Mouse (Mus musculus): ENCODE results near the gene Jarid2.

The Jarid2 gene

DNA sequence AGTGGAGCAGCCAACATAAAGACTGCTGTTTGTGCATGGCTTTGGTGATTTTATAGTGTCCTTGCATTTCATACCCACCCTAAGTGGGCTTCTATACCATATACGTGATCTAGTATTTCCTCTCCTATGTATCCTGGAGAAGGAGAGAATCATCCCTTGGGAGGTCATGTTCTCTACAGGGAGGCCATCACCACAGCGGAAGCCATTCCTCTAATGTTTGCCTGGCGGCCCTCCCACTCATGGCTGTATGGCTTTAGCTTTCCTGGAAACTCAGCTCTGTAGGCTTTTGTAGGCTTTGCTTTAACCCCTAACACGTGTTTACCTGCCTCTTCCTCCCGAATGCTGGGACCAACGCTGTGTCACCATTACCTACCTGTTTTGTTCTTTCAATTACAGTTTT lies 108.2 kb downstream of the Jarid2 start:
- no peak for DNase-seq (ENCODE audit: low spot score in 2 of 2)

GRCm38 (mm10) chr13:44839866-44840835 lies 110.9 kb downstream of the Jarid2 start:
- DNase-seq (ENCODE audit: low spot score in 2 of 2), result peak; percentile 78 to 84

- DNase-seq (ENCODE audit: low spot score in 2 of 2), result no peak
These were observed 122.2 kb downstream of the Jarid2 start for GRCm38 (mm10) chr13:44851426-44851825.

- no peak for DNase-seq (ENCODE audit: low spot score in 2 of 2)
These were observed 122.8 kb downstream of the Jarid2 start for GRCm38 (mm10) chr13:44852024-44852423.

GRCm38 (mm10) chr13:44865566-44865965 lies 136.3 kb downstream of the Jarid2 start:
- DNase-seq (ENCODE audit: low spot score in 2 of 2), result no peak

- no peak for DNase-seq (ENCODE audit: low spot score in 2 of 2)
These were observed 138.9 kb downstream of the Jarid2 start for GRCm38 (mm10) chr13:44868037-44868650.

DNA sequence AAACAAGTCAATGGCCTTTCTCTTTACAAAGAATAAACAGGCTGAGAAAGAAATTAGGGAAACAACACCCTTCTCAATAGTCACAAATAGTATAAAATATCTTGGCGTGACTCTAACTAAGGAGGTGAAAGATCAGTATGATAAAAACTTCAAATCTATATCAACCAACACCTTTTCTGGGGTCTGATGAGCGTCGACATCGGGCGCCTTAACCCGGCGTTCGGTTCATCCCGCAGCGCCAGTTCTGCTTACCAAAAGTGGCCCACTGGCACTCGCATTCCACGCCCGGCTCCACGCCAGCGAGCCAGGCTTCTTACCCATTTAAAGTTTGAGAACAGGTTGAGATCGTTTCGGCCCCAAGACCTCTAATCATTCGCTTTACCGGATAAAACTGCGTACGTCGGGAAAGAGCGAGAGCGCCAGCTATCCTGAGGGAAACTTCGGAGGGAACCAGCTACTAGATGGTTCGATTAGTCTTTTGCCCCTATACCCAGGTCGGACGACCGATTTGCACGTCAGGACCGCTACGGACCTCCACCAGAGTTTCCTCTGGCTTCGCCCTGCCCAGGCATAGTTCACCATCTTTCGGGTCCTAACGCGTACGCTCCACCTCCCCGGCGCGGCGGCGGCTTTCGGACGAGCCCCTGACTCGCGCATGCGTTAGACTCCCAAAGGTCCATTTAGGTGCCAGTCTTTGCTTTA lies 140.3 kb downstream of the Jarid2 start:
- DNase-seq (ENCODE audit: low spot score in 2 of 2), result peak; percentile 100

DNA sequence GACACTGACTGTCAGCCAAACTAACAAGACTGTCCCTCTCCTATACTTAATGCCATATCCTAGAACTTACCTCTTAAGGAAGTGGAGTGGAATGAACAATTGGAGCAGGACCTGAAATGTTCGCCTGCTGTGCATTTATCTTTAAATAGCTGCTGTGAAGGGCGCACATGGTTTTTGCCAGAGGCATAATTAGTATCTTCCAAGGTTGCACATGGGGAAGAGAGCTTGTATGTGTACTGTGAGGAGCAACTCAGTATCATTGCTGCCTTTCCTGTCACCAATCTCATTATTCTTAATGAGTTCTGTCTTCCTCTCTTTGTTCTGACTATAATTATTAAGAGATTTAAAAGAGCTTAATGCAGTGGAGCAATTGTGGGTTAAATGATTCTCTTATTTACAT lies 147.5 kb downstream of the Jarid2 start:
- no peak for DNase-seq (ENCODE audit: low spot score in 2 of 2)

DNA sequence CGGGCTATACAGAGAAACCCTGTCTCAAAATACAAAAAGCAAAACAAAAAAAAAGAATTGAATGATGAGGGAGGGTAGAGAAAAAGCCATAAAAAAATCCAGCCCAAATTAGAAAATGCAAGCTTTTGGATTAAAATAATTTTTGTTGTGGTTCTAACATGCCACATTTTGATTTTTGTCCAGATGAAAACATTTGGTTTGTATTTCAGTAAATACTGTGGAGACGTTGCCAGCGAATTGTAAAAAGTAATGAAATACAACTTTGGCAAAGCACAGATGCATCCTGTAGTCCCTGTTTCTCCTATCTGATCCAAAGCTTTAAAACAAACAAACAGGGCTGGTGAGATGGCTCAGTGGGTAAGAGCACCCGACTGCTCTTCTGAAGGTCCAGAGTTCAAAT lies 151.7 kb downstream of the Jarid2 start:
- DNase-seq (ENCODE audit: low spot score in 2 of 2), result no peak

DNA sequence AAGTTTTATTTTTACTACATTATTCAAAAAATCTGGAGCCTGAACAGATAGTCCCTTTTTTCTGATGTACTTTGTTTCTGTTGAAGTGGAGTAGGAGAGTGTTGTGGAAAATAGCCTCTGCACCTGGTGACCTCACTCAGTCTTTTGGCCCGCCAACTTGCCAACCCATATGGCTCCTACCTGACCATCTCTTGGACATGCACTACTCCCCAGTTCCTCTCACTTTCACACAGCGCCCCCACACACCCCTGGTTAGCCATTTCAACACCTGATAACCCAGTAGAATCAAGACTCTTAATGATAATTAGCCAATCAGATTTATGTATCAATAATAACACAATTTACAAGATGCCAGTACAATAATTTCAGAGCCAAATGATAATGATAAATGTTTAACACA lies 156.9 kb downstream of the Jarid2 start:
- no peak for DNase-seq (ENCODE audit: low spot score in 2 of 2)

DNA sequence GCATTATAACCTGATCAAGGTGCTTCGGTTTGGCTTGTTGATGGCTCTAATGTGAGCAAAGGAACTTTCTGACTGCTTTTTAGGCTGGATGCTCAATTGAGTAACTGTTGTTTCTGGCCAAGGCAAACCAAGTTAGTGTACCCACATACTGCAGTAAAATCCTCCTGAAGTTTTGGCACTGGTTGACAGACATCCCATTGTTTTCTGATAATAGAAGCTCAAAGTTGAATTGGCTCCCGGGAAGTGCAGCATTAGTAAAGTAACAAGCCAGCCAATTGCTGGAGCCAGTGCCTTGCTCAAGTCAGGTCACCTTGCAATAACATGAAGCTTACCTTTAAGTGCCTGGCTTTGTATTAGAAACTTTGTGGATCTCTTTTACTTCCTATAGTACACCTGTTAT lies 161.3 kb downstream of the Jarid2 start:
- DNase-seq (ENCODE audit: low spot score in 2 of 2), result no peak

DNA sequence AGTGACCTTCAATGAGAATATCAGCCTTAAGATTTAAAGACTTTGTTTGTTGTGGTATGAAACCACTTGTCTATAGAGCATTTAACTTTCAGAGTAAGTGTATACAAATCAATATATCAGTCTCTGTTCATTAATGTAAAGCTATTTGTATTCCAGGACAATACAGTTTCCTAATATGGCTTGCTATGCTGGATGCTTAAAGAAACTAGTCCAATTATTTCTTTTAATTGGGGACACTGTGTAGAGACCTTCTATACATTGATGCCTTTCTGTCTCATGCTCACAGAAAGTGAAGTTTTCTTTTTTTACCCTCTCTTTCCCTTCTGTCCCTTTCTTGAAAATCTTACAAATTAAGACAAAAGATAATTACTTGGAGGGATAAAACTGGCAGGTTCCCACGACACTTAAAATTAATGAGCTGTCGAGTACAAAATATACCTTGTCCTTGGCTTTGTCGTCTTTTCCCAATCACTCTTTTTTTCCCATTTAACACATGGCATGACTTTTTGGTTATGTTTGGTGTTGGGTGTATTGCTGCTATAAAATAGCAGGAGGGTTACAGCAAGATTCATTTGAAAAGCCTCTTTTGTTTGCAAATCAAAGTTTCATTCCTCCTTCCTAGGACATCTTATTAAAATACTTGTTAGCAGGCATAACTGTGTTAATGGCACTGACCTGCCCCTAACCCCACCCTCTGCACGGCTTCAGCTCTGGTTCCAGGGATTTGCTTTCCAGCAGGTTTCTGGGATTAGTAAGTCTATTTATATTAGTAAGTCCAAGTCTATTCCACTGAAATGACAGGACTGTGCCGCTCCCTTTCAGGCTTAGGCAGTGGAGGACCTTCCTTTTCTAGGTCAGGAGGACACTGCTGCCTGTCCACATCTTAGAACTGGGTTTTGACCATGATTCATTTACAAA lies 162.8 kb downstream of the Jarid2 start:
- DNase-seq (ENCODE audit: low spot score in 2 of 2), result no peak

DNA sequence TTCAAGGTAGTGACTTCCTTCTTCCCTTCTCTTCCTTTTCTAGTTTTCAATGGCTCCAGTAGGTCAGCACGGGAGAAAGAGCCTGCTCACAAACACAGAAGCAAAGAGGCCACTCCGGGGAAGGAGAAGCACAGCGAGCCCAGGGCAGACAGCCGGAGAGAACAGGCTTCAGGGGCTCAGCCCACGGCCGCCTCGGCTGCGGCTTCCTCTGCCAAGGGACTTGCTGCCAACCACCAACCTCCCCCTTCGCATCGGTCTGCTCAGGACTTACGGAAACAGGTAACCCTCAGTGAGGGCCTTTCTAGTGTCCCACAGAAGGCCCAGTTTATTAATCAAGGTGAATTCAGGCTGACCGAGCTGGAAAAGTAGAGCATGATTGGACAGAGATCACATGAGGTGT lies 166.9 kb downstream of the Jarid2 start:
- DNase-seq (ENCODE audit: low spot score in 2 of 2), result no peak

DNA sequence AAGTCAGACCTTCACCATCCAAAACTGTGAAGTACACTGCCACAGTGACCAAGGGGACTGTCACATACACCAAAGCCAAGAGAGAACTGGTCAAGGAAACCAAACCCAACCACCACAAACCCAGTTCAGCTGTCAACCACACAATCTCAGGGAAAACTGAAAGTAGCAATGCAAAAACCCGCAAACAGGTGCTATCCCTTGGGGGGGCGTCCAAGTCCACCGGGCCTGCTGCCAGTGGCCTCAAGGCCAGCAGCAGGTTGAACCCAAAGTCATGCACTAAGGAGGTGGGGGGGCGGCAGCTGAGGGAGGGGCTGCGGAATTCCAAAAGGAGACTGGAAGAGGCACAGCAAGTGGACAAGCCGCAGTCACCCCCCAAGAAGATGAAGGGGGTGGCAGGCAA lies 173.0 kb downstream of the Jarid2 start:
- DNase-seq (ENCODE audit: low spot score in 2 of 2), result no peak

DNA sequence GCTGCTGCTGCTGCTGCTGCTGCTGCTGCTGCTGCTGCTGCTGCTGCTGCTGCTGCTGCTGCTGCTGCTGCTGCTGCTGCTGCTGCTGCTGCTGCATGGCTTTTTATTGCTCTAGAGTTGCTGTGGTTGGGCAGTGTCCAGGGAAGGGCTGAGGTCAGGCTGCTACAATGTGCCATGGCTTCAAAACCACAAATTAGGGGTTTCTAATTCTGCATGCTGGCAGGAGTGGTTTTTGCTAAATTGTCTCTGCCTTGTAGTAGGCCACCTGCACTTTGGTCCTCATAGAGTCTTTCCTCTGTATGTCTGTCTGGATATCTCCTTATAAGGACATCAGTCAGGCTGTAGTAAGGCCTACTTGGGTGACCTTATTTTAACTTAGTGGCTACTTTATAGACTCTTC lies 174.1 kb downstream of the Jarid2 start:
- no peak for DNase-seq (ENCODE audit: low spot score in 2 of 2)

GRCm38 (mm10) chr13:44904271-44904670 lies 175.0 kb downstream of the Jarid2 start:
- no peak for DNase-seq (ENCODE audit: low spot score in 2 of 2)

DNA sequence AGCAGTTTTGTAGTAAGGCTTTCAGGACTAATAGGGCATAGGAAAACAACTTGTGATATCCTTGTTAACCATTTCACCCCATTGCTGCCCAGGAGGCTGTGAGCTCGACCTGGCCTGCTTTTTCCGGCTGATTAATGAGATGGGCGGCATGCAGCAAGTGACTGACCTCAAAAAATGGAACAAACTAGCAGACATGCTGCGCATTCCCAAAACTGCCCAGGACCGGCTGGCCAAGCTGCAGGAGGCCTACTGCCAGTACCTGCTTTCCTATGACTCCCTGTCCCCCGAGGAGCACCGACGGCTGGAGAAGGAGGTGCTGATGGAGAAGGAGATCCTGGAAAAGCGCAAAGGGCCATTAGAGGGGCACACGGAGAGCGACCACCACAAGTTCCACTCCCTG lies 176.9 kb downstream of the Jarid2 start:
- DNase-seq (ENCODE audit: low spot score in 2 of 2), result no peak

DNA sequence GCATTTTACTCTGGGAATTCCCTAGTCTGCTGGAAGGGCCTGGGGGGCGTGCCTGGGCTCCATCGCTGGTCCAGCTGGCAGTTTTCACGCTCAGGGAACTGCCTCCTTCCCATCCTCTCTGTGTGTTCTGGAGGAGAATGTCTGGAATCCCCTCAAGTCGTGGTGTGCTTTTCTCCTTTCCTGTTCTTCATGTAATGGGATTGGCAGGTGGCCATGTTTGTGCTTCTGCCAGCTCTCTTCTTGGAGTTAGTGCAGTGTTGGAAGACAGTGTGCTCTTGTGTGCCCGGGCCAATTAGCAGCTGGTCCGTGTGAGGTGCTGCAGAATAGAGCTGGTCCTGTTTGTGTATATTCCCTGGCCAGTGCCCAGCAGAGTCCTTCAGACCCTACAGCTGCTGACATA lies 178.4 kb downstream of the Jarid2 start:
- DNase-seq (ENCODE audit: low spot score in 2 of 2), result peak; percentile 64 to 86

DNA sequence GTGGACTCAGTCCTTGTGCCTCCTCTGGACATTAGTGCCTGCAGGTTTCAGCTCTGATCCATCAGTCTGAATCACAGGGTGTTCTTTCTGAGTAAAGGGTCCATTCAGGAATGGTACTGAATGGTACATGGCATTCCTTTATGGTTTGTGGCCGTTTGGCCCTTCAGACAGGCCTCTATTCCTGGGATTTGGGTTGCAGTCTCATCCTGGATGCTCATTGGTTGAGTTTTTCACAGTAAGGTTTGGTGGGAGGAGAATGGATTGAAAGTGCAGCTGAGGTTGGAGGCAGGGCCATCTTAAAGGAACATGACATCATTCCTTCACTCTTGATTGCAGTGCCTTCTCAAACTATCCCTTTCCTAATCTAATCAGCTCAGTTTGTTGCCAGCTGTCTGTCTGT lies 179.5 kb downstream of the Jarid2 start:
- no peak for DNase-seq (ENCODE audit: low spot score in 2 of 2)

- peak in 1 of 2 experiments; percentile 66 for DNase-seq (ENCODE audit: low spot score in 2 of 2)
These were observed 183.6 kb downstream of the Jarid2 start for GRCm38 (mm10) chr13:44912851-44913250.

DNA sequence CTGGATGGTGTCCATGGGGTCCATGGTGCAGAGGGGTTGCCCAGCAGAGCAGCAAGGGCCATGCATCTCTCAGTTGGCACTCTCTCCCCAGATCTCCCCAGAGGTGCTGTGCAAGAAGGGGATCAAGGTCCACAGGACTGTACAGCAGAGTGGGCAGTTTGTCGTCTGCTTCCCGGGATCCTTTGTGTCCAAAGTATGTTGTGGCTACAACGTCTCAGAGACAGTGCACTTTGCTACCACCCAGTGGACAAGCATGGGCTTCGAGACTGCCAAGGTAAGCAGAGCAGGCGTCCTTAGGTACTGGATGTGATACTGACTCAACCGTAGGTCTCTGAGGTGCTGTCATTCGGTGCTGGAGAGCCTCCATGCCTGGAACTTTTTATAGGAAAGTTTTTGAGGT lies 184.3 kb downstream of the Jarid2 start:
- no peak for DNase-seq (ENCODE audit: low spot score in 2 of 2)
